Mouse (Mus musculus) liver, embryonic 14.5 days (tissue): Measurements from ENCODE around the gene Golga5.
A peak's percentile ranks its signal among the peaks of the same experiment; 100 is the strongest.

ENCODE experiments used
- CTCF ChIP-seq: IDR thresholded peaks from 2 replicates; pipeline ENCODE4 v1.5.1; 2016; ENCODE audit warnings: antibody characterized with exemption, low read depth, control low read depth
- EP300 ChIP-seq: IDR thresholded peaks from 2 replicates; pipeline ENCODE4 v1.6.1; 2016; ENCODE audit warnings: antibody characterized with exemption, low read depth

- TF ChIP-seq CTCF (peak; percentile 50), EP300 (no peak)
Measured at GRCm38 (mm10) chr12:102524760-102525159, 55.8 kb downstream of the Golga5 start.
